In genomic region chr17:26938731-26939130, GRCm38 (mm10) we compare ENCODE assay signal across 8 mouse cellular contexts. TPM values are rescaled to one million over a fixed set of nuclear protein-coding genes. Genes with fewer than 3 reads are reported as not detected.
DNase-seq lines count a peak whose midpoint lies in the region; ATAC-seq and TF ChIP-seq lines count a peak whose summit lies in the region.

No protein-coding gene starts in this region.

- WGBS in limb, embryonic 11.5 days, result under 1% methylated on average over 22 of the region's 22 CpGs
- under 1% methylated on average over 22 of the region's 22 CpGs for WGBS in neural tube, embryonic 11.5 days

- TF ChIP-seq CTCF in E14TG2a.4 (conservative IDR thresholded peaks at IDR 0.05; ENCODE audit: low read length), result no peak

- no peaks in the 10 kb centered on the region for H3K9me3 ChIP-seq in E14TG2a.4 (ENCODE audit: low read length)
- H3K9me3 ChIP-seq in limb, embryonic 11.5 days (ENCODE audit: control insufficient read depth, low read length), result no peaks in the 10 kb centered on the region
- H3K9me3 ChIP-seq in neural tube, embryonic 11.5 days (ENCODE audit: control insufficient read depth, low read length), result no peaks in the 10 kb centered on the region

- peak overlapping the region; percentile 91 for H3K4me3 ChIP-seq in E14TG2a.4 (replicated peaks; ENCODE audit: low read length)
- H3K4me3 ChIP-seq in limb, embryonic 11.5 days (ENCODE audit: low read depth, low read length), result peak overlapping the region; percentile 70
- peak overlapping the region; percentile 65 for H3K4me3 ChIP-seq in neural tube, embryonic 11.5 days (ENCODE audit: low read depth, low read length)

- peak overlapping the region; percentile 77 for H3K9ac ChIP-seq in limb, embryonic 11.5 days (ENCODE audit: low read length)
- peak overlapping the region; percentile 52 for H3K9ac ChIP-seq in neural tube, embryonic 11.5 days (ENCODE audit: low read length)

- peak; percentile 2; the same call in 1 of the 2 replicates for ATAC-seq in frontal cortex, adult (ENCODE audit: low TSS enrichment)
- peak; percentile 18 for ATAC-seq in erythroblast, adult 5-6 weeks (replicated peaks; ENCODE audit: low FRiP score, poor library complexity, severe bottlenecking)
- ATAC-seq in limb, embryonic 11.5 days (ENCODE audit: insufficient number of reproducible peaks, low FRiP score, low TSS enrichment, low read depth), result no peak
- 0 out of 2 replicates have a peak, but pooled peaks have one; percentile 3 for ATAC-seq in neural tube, embryonic 11.5 days (ENCODE audit: insufficient read depth, low FRiP score, low TSS enrichment)

- peaks cover 72% of the 10 kb centered on the region for H3K4me1 ChIP-seq in E14TG2a.4 (replicated peaks; ENCODE audit: low read depth, low read length)
- peaks cover 20% of the 10 kb centered on the region for H3K4me1 ChIP-seq in limb, embryonic 11.5 days (ENCODE audit: control insufficient read depth, insufficient read depth, low read length)
- peaks cover 6% of the 10 kb centered on the region for H3K4me1 ChIP-seq in neural tube, embryonic 11.5 days (ENCODE audit: control insufficient read depth, insufficient read depth, low read length)

- peaks cover 47% of the 10 kb centered on the region for H3K36me3 ChIP-seq in E14TG2a.4 (ENCODE audit: insufficient read depth, low read length)
- H3K36me3 ChIP-seq in limb, embryonic 11.5 days (ENCODE audit: control insufficient read depth, insufficient read depth, low read length), result no peaks in the 10 kb centered on the region
- peaks cover 2% of the 10 kb centered on the region; the same call in 1 of the 2 replicates for H3K36me3 ChIP-seq in neural tube, embryonic 11.5 days (ENCODE audit: control insufficient read depth, insufficient read depth, low read length)

- H3K4me2 ChIP-seq in limb, embryonic 11.5 days (ENCODE audit: low read depth, severe bottlenecking), result peak overlapping the region; percentile 99
- peak overlapping the region; percentile 78 for H3K4me2 ChIP-seq in neural tube, embryonic 11.5 days (ENCODE audit: low read depth)

- peak overlapping the region; percentile 57 for H3K27ac ChIP-seq in limb, embryonic 11.5 days (replicated peaks; ENCODE audit: low read depth, low read length)
- peak overlapping the region; percentile 65 for H3K27ac ChIP-seq in neural tube, embryonic 11.5 days (ENCODE audit: low read depth, low read length)

- no peak for DNase-seq in frontal cortex, adult 2 months (ENCODE audit: extremely low spot score in 1 of 2, low spot score in 1 of 2)
- DNase-seq in limb, embryonic 11.5 days (ENCODE audit: low spot score), result peak; percentile 37
- no peak for DNase-seq in neural tube, embryonic 11.5 days (ENCODE audit: low spot score)
- no peak for DNase-seq in urinary bladder, postnatal 4 days (ENCODE audit: low spot score in 2 of 2)
- DNase-seq in c-Kit-positive CD71-positive TER-119-positive erythroid progenitor cells, embryonic 14.5 days (ENCODE audit: low spot score), result no peak

- H3K27me3 ChIP-seq in E14TG2a.4 (ENCODE audit: insufficient read depth, low read length), result peaks cover 16% of the 10 kb centered on the region
- no peaks in the 10 kb centered on the region for H3K27me3 ChIP-seq in limb, embryonic 11.5 days (ENCODE audit: control insufficient read depth, insufficient read depth, low read length)
- no peaks in the 10 kb centered on the region for H3K27me3 ChIP-seq in neural tube, embryonic 11.5 days (ENCODE audit: control insufficient read depth, insufficient read depth, low read length)

RNA-seq across cellular contexts. Expression of gene Cuta, which starts 0.6 kb away (rescaled TPM):
- 120 and 132 TPM in 2 replicates for polyA plus RNA-seq in frontal cortex, adult 2 months (2012; rRNA removed)
- 33.6 and 59.6 TPM in 2 replicates for total RNA-seq in erythroblast, adult 5-6 weeks (2015; ENCODE audit: low replicate concordance)
- 10.2 and 14.4 TPM in 2 replicates for total RNA-seq in erythroblast, adult 5-6 weeks (2017; ENCODE audit: low replicate concordance)
- 164 and 170 TPM in 2 replicates for polyA plus RNA-seq in limb, embryonic 11.5 days (2014; fragmentation: Nextera tagmentation; extraction: Ambion mirVana)
- polyA plus RNA-seq in neural tube, embryonic 11.5 days (2014; fragmentation: Nextera tagmentation; extraction: Ambion mirVana), result 136 and 138 TPM in 2 replicates

RNA-seq across cellular contexts. Expression of gene Syngap1, which starts 2.3 kb away (rescaled TPM):
- polyA plus RNA-seq in frontal cortex, adult 2 months (2012; rRNA removed), result 212 and 226 TPM in 2 replicates
- 0.42 and 2.5 TPM in 2 replicates for total RNA-seq in erythroblast, adult 5-6 weeks (2015; ENCODE audit: low replicate concordance)
- total RNA-seq in erythroblast, adult 5-6 weeks (2017; ENCODE audit: low replicate concordance), result 0.60 and 5.3 TPM in 2 replicates
- polyA plus RNA-seq in limb, embryonic 11.5 days (2014; fragmentation: Nextera tagmentation; extraction: Ambion mirVana), result 3.1 and 3.5 TPM in 2 replicates
- 2.6 and 2.8 TPM in 2 replicates for polyA plus RNA-seq in neural tube, embryonic 11.5 days (2014; fragmentation: Nextera tagmentation; extraction: Ambion mirVana)

RNA-seq across cellular contexts. Expression of gene Phf1, which starts 5.9 kb away (rescaled TPM):
- polyA plus RNA-seq in frontal cortex, adult 2 months (2012; rRNA removed), result 44.1 and 44.7 TPM in 2 replicates
- total RNA-seq in erythroblast, adult 5-6 weeks (2015; ENCODE audit: low replicate concordance), result 4.0 TPM in 2 replicates
- 2.5 and 4.1 TPM in 2 replicates for total RNA-seq in erythroblast, adult 5-6 weeks (2017; ENCODE audit: low replicate concordance)
- polyA plus RNA-seq in limb, embryonic 11.5 days (2014; fragmentation: Nextera tagmentation; extraction: Ambion mirVana), result 4.7 and 5.0 TPM in 2 replicates
- 5.8 and 6.4 TPM in 2 replicates for polyA plus RNA-seq in neural tube, embryonic 11.5 days (2014; fragmentation: Nextera tagmentation; extraction: Ambion mirVana)

RNA-seq across cellular contexts. Expression of gene Kifc5b, which starts 21.8 kb away (rescaled TPM):
- 4.2 and 4.5 TPM in 2 replicates for polyA plus RNA-seq in frontal cortex, adult 2 months (2012; rRNA removed)
- total RNA-seq in erythroblast, adult 5-6 weeks (2015; ENCODE audit: low replicate concordance), result 3.3 and 5.6 TPM in 2 replicates
- total RNA-seq in erythroblast, adult 5-6 weeks (2017; ENCODE audit: low replicate concordance), result 18.9 and 30.1 TPM in 2 replicates
- polyA plus RNA-seq in limb, embryonic 11.5 days (2014; fragmentation: Nextera tagmentation; extraction: Ambion mirVana), result 7.3 and 9.8 TPM in 2 replicates
- polyA plus RNA-seq in neural tube, embryonic 11.5 days (2014; fragmentation: Nextera tagmentation; extraction: Ambion mirVana), result 5.6 and 5.8 TPM in 2 replicates

RNA-seq across cellular contexts. Expression of gene Zbtb9, which starts 34.2 kb away (rescaled TPM):
- polyA plus RNA-seq in frontal cortex, adult 2 months (2012; rRNA removed), result 16.7 and 17.4 TPM in 2 replicates
- total RNA-seq in erythroblast, adult 5-6 weeks (2015; ENCODE audit: low replicate concordance), result 1.3 TPM in 1 of 2 replicates, not detected in the other
- total RNA-seq in erythroblast, adult 5-6 weeks (2017; ENCODE audit: low replicate concordance), result 5.3 and 6.0 TPM in 2 replicates
- polyA plus RNA-seq in limb, embryonic 11.5 days (2014; fragmentation: Nextera tagmentation; extraction: Ambion mirVana), result 11.5 and 14.0 TPM in 2 replicates
- 13.5 and 14.1 TPM in 2 replicates for polyA plus RNA-seq in neural tube, embryonic 11.5 days (2014; fragmentation: Nextera tagmentation; extraction: Ambion mirVana)

Comparison
In these comparisons a context has a peak if more than half of its experiments do, and no peak if none do; other contexts are left out.
1. RNA of gene Syngap1, which starts 2.3 kb away (polyA plus RNA-seq): 212 to 226 TPM in frontal cortex, adult 2 months; 3.1 to 3.5 TPM in limb, embryonic 11.5 days and 2.6 to 2.8 TPM in neural tube, embryonic 11.5 days; every median in the first group is over 10 times any median in the second.
2. Peak in every context shown above with its lines, with median percentiles within 50 percentile points of each other: H3K4me3 ChIP-seq.